8 mouse cellular contexts compared by ENCODE assay signal in genomic region chr4:138561986-138562385, GRCm38 (mm10).
A peak's percentile ranks its signal among the peaks of the same experiment; 100 is the strongest.
DNase-seq lines count a peak whose midpoint lies in the region; ATAC-seq lines count a peak whose summit lies in the region.

No protein-coding gene starts in this region.

- H3K36me3 ChIP-seq in embryonic facial prominence, embryonic 14.5 days (ENCODE audit: control insufficient read depth, insufficient read depth, low read length), result no peaks in the 10 kb centered on the region
- H3K36me3 ChIP-seq in heart, embryonic 10.5 days, result no peaks in the 10 kb centered on the region
- no peaks in the 10 kb centered on the region for H3K36me3 ChIP-seq in kidney, embryonic 16.5 days (ENCODE audit: insufficient read depth, low read length)
- no peaks in the 10 kb centered on the region for H3K36me3 ChIP-seq in liver, embryonic 11.5 days (ENCODE audit: control insufficient read depth, insufficient read depth, low read length)
- no peaks in the 10 kb centered on the region for H3K36me3 ChIP-seq in neural tube, embryonic 14.5 days (ENCODE audit: control insufficient read depth, insufficient read depth, low read length)

- ATAC-seq in embryonic facial prominence, embryonic 14.5 days (ENCODE audit: low read depth), result no peak
- ATAC-seq in kidney, embryonic 16.5 days (ENCODE audit: low FRiP score, low TSS enrichment), result peak; percentile 76; the same call in 1 of the 2 replicates
- ATAC-seq in liver, embryonic 11.5 days (replicated peaks; ENCODE audit: low FRiP score), result no peak
- peak; percentile 82 for ATAC-seq in neural tube, embryonic 14.5 days (ENCODE audit: low read depth)

- H3K9ac ChIP-seq in embryonic facial prominence, embryonic 14.5 days (ENCODE audit: low read depth, low read length), result no peak overlapping the region
- H3K9ac ChIP-seq in kidney, embryonic 16.5 days (replicated peaks; ENCODE audit: low read length), result no peak overlapping the region
- H3K9ac ChIP-seq in liver, embryonic 11.5 days (ENCODE audit: low read depth, low read length), result no peak overlapping the region
- H3K9ac ChIP-seq in neural tube, embryonic 14.5 days (replicated peaks; ENCODE audit: low read depth, low read length), result no peak overlapping the region

- H3K4me2 ChIP-seq in embryonic facial prominence, embryonic 14.5 days (ENCODE audit: low read depth, low read length), result no peak overlapping the region
- no peak overlapping the region for H3K4me2 ChIP-seq in kidney, embryonic 16.5 days (replicated peaks; ENCODE audit: low read depth, low read length)
- no peak overlapping the region for H3K4me2 ChIP-seq in liver, embryonic 11.5 days
- no peak overlapping the region for H3K4me2 ChIP-seq in neural tube, embryonic 14.5 days (ENCODE audit: low read depth, low read length)

- peaks cover 4% of the 10 kb centered on the region for H3K27me3 ChIP-seq in embryonic facial prominence, embryonic 14.5 days (replicated peaks; ENCODE audit: control insufficient read depth, insufficient read depth, low read length)
- H3K27me3 ChIP-seq in heart, embryonic 10.5 days (ENCODE audit: insufficient read depth, poor library complexity, severe bottlenecking), result peaks cover 84% of the 10 kb centered on the region
- H3K27me3 ChIP-seq in kidney, embryonic 16.5 days (ENCODE audit: insufficient read depth, low read length), result no peaks in the 10 kb centered on the region
- peaks cover 3% of the 10 kb centered on the region; the same call in 1 of the 2 replicates for H3K27me3 ChIP-seq in liver, embryonic 11.5 days (replicated peaks; ENCODE audit: control insufficient read depth, insufficient read depth, low read length)
- no peaks in the 10 kb centered on the region for H3K27me3 ChIP-seq in neural tube, embryonic 14.5 days (ENCODE audit: control insufficient read depth, insufficient read depth, low read length)

- no peak overlapping the region for H3K4me3 ChIP-seq in embryonic facial prominence, embryonic 14.5 days (ENCODE audit: low read depth, low read length)
- no peak overlapping the region for H3K4me3 ChIP-seq in heart, embryonic 10.5 days
- no peak overlapping the region for H3K4me3 ChIP-seq in kidney, embryonic 16.5 days (ENCODE audit: low read length)
- no peak overlapping the region for H3K4me3 ChIP-seq in liver, embryonic 11.5 days (ENCODE audit: low read depth, low read length)
- no peak overlapping the region for H3K4me3 ChIP-seq in neural tube, embryonic 14.5 days (ENCODE audit: low read depth, low read length)

- H3K27ac ChIP-seq in embryonic facial prominence, embryonic 14.5 days (replicated peaks; ENCODE audit: low read depth, low read length), result no peak overlapping the region
- H3K27ac ChIP-seq in heart, embryonic 10.5 days, result no peak overlapping the region
- no peak overlapping the region for H3K27ac ChIP-seq in kidney, embryonic 16.5 days (ENCODE audit: low read length)
- no peak overlapping the region for H3K27ac ChIP-seq in liver, embryonic 11.5 days (ENCODE audit: low read depth, low read length)
- no peak overlapping the region for H3K27ac ChIP-seq in neural tube, embryonic 14.5 days (ENCODE audit: low read depth, low read length)

- no peaks in the 10 kb centered on the region for H3K4me1 ChIP-seq in embryonic facial prominence, embryonic 14.5 days (ENCODE audit: control insufficient read depth, insufficient read depth, low read length)
- peaks cover 8% of the 10 kb centered on the region; the same call in 1 of the 2 replicates for H3K4me1 ChIP-seq in heart, embryonic 10.5 days
- no peaks in the 10 kb centered on the region for H3K4me1 ChIP-seq in kidney, embryonic 16.5 days (ENCODE audit: insufficient read depth, low read length)
- no peaks in the 10 kb centered on the region for H3K4me1 ChIP-seq in liver, embryonic 11.5 days (replicated peaks; ENCODE audit: control insufficient read depth, insufficient read depth, low read length)
- H3K4me1 ChIP-seq in neural tube, embryonic 14.5 days (ENCODE audit: control insufficient read depth, insufficient read depth, low read length), result no peaks in the 10 kb centered on the region

- 13% methylated on average over 7 of the region's 8 CpGs for WGBS in embryonic facial prominence, embryonic 14.5 days
- 12% methylated on average over 8 of the region's 8 CpGs for WGBS in heart, embryonic 10.5 days
- 13% methylated on average over 8 of the region's 8 CpGs for WGBS in kidney, embryonic 16.5 days
- 14% methylated on average over 8 of the region's 8 CpGs for WGBS in liver, embryonic 11.5 days
- WGBS in neural tube, embryonic 14.5 days, result 7% methylated on average over 6 of the region's 8 CpGs

- peak; percentile 63 for DNase-seq in 416B (ENCODE audit: low read depth)
- DNase-seq in adrenal gland, postnatal 4 days (ENCODE audit: low spot score in 2 of 2), result peak; percentile 65 to 73
- peak; percentile 84 for DNase-seq in embryonic facial prominence, embryonic 14.5 days (ENCODE audit: low spot score)
- peak; percentile 84 for DNase-seq in heart, embryonic 10.5 days (ENCODE audit: low spot score)
- peak; percentile 46 for DNase-seq in liver, embryonic 11.5 days (ENCODE audit: low spot score)
- DNase-seq in testis, postnatal 14 days (ENCODE audit: low spot score), result peak; percentile 54

- no peaks in the 10 kb centered on the region for H3K9me3 ChIP-seq in embryonic facial prominence, embryonic 14.5 days (ENCODE audit: control insufficient read depth, low read length)
- no peaks in the 10 kb centered on the region for H3K9me3 ChIP-seq in heart, embryonic 10.5 days
- no peaks in the 10 kb centered on the region for H3K9me3 ChIP-seq in kidney, embryonic 16.5 days (ENCODE audit: low read length)
- no peaks in the 10 kb centered on the region for H3K9me3 ChIP-seq in liver, embryonic 11.5 days (ENCODE audit: control insufficient read depth, low read length)
- H3K9me3 ChIP-seq in neural tube, embryonic 14.5 days (ENCODE audit: control insufficient read depth, low read length), result no peaks in the 10 kb centered on the region

Comparison
In these comparisons a context has a peak if more than half of its experiments do, and no peak if none do; other contexts are left out.
1. ATAC-seq: peak in kidney, embryonic 16.5 days (single experiment) and neural tube, embryonic 14.5 days (single experiment); none in embryonic facial prominence, embryonic 14.5 days (single experiment) and liver, embryonic 11.5 days (single experiment).
2. Peak in every context shown above with its lines, with median percentiles within 50 percentile points of each other: DNase-seq.